Mouse (Mus musculus) embryonic facial prominence, embryonic 11.5 days (tissue): ENCODE measurements around the gene Usp40. TPM values are rescaled to one million over a fixed set of nuclear protein-coding genes. Genes with fewer than 3 reads are reported as not detected.

Experiments
- ATAC-seq: fragments of 200-750 bp; cut with Nextera tagmentation; replicated peaks from 2 replicates; pipeline ENCODE4 v1.8.0; 2017; ENCODE audit warnings: low read depth; ENCODE audit not compliant: insufficient number of reproducible peaks, low FRiP score, low TSS enrichment
- DNase-seq: peaks from one replicate; pipeline ENCODE4 v3.0.0-alpha.2; 2015; ENCODE audit warnings: low spot score
- H3K27ac ChIP-seq: fragments of 300-500 bp; sonication (generic); replicated peaks from 2 replicates; pipeline ENCODE4 v1.5.1; 2014; ENCODE audit warnings: mild to moderate bottlenecking, low read depth, low read length, control low read depth
- H3K27me3 ChIP-seq: fragments of 300-500 bp; sonication (generic); 2 replicates; pipeline ENCODE4 v1.6.1; 2014; ENCODE audit warnings: mild to moderate bottlenecking, low read length, moderate library complexity, mixed read lengths; ENCODE audit not compliant: control insufficient read depth, insufficient read depth
- H3K36me3 ChIP-seq: fragments of 300-500 bp; sonication (generic); replicated peaks from 2 replicates; pipeline ENCODE4 v1.6.1; 2014; ENCODE audit warnings: low read depth, mild to moderate bottlenecking, low read length, moderate library complexity, mixed read lengths; ENCODE audit not compliant: control insufficient read depth, insufficient read depth
- H3K4me1 ChIP-seq: fragments of 300-500 bp; sonication (generic); 2 replicates; pipeline ENCODE4 v1.6.1; 2014; ENCODE audit warnings: low read length, mixed read lengths; ENCODE audit not compliant: control insufficient read depth, insufficient read depth
- H3K4me2 ChIP-seq: fragments of 300-500 bp; sonication (generic); 2 replicates; pipeline ENCODE4 v1.6.1; 2014; ENCODE audit warnings: low read depth, mild to moderate bottlenecking, control low read depth, low read length, moderate library complexity
- H3K4me3 ChIP-seq: fragments of 300-500 bp; sonication (generic); 2 replicates; pipeline ENCODE4 v1.5.1; 2014; ENCODE audit warnings: low read depth, low read length, control low read depth
- H3K9ac ChIP-seq: fragments of 300-500 bp; sonication (generic); replicated peaks from 2 replicates; pipeline ENCODE4 v1.6.1; 2014; ENCODE audit warnings: mild to moderate bottlenecking, control low read depth, low read length
- H3K9me3 ChIP-seq: fragments of 300-500 bp; sonication (generic); replicated peaks from 2 replicates; pipeline ENCODE4 v1.6.1; 2016; ENCODE audit warnings: mild to moderate bottlenecking, low read length, inconsistent platforms, mixed read lengths; ENCODE audit not compliant: control insufficient read depth
- WGBS: fragments of 180-500 bp; shearing (Covaris S2); extraction: QIAGEN DNeasy Blood & Tissue Kit; methylation state at CpG from one replicate; pipeline ENCODE4 v1.1.7; 2014; 5-methylcytosine and 5-hydroxymethylcytosine counted together
- microRNA-seq: library from miRNA; unstranded; fragments of <30 nt; microRNA quantifications from one replicate; pipeline ENCODE4, GENCODE M21; 2016; ENCODE audit warnings: borderline number of aligned reads
- polyA plus RNA-seq: library from polyadenylated mRNA; unstranded; fragments of >200 nt; fragmentation: Nextera tagmentation; extraction: Ambion mirVana; gene quantifications from 2 replicates; pipeline ENCODE4 v1.2.1, GENCODE M21; 2014

The Usp40 gene
- polyA plus RNA-seq, 1 experiment from 2014 or later, result 34.6 TPM

- Histone ChIP-seq H3K9me3 (no peaks in the 10 kb centered on the region), H3K4me2 (no peak overlapping the region), H3K4me3 (no peak overlapping the region), H3K27ac (no peak overlapping the region), H3K9ac (no peak overlapping the region), H3K4me1 (no peaks in the 10 kb centered on the region), H3K36me3 (no peaks in the 10 kb centered on the region), H3K27me3 (no peaks in the 10 kb centered on the region)
- WGBS, result 89% methylated on average over 2 of the region's 2 CpGs
- no peak for ATAC-seq
- DNase-seq, result no peak
Measured at GRCm38 (mm10) chr1:87908006-87908405, 100.3 kb downstream of the Usp40 start.

GRCm38 (mm10) chr1:87906361-87906956, 101.9 kb downstream of the Usp40 start:
- Histone ChIP-seq H3K4me2 (no peak overlapping the region), H3K27ac (no peak overlapping the region), H3K36me3 (no peaks in the 10 kb centered on the region), H3K4me1 (no peaks in the 10 kb centered on the region), H3K4me3 (no peak overlapping the region), H3K9ac (no peak overlapping the region), H3K9me3 (no peaks in the 10 kb centered on the region), H3K27me3 (no peaks in the 10 kb centered on the region)
- ATAC-seq (no peak), DNase-seq (no peak)
- WGBS, result 89% methylated on average over 5 of the region's 5 CpGs

- H3K9ac ChIP-seq, result no peak overlapping the region
- H3K4me1 ChIP-seq, result no peaks in the 10 kb centered on the region
- H3K9me3 ChIP-seq, result no peaks in the 10 kb centered on the region
- H3K27me3 ChIP-seq, result no peaks in the 10 kb centered on the region
- no peak overlapping the region for H3K4me2 ChIP-seq
- H3K4me3 ChIP-seq, result no peak overlapping the region
- ATAC-seq (no peak), DNase-seq (no peak)
- H3K27ac ChIP-seq, result no peak overlapping the region
- H3K36me3 ChIP-seq, result no peaks in the 10 kb centered on the region
Measured at GRCm38 (mm10) chr1:87902186-87902585, 106.2 kb downstream of the Usp40 start.

GRCm38 (mm10) chr1:87900979-87901378, 107.4 kb downstream of the Usp40 start:
- Histone ChIP-seq H3K36me3 (no peaks in the 10 kb centered on the region), H3K27me3 (no peaks in the 10 kb centered on the region), H3K9me3 (no peaks in the 10 kb centered on the region), H3K4me3 (no peak overlapping the region), H3K27ac (no peak overlapping the region), H3K9ac (no peak overlapping the region), H3K4me1 (no peaks in the 10 kb centered on the region), H3K4me2 (no peak overlapping the region)
- 75% methylated on average over 6 of the region's 6 CpGs for WGBS
- ATAC-seq (no peak), DNase-seq (peak; percentile 3)

GRCm38 (mm10) chr1:87899701-87900100, 108.7 kb downstream of the Usp40 start:
- no peak overlapping the region for H3K4me2 ChIP-seq
- ATAC-seq (no peak), DNase-seq (no peak)
- H3K9ac ChIP-seq, result no peak overlapping the region
- WGBS, result 69% methylated on average over 2 of the region's 2 CpGs
- H3K4me3 ChIP-seq, result no peak overlapping the region
- no peak overlapping the region for H3K27ac ChIP-seq
- H3K36me3 ChIP-seq, result no peaks in the 10 kb centered on the region
- H3K9me3 ChIP-seq, result no peaks in the 10 kb centered on the region
- no peaks in the 10 kb centered on the region for H3K4me1 ChIP-seq
- no peaks in the 10 kb centered on the region for H3K27me3 ChIP-seq

GRCm38 (mm10) chr1:87896921-87897320, 111.4 kb downstream of the Usp40 start:
- no peak for DNase-seq
- H3K27me3 ChIP-seq, result no peaks in the 10 kb centered on the region
- no peak overlapping the region for H3K9ac ChIP-seq
- H3K9me3 ChIP-seq, result no peaks in the 10 kb centered on the region
- no peaks in the 10 kb centered on the region for H3K4me1 ChIP-seq
- WGBS, result 80% methylated on average over 2 of the region's 2 CpGs
- no peak overlapping the region for H3K27ac ChIP-seq
- no peak overlapping the region for H3K4me2 ChIP-seq
- ATAC-seq, result no peak
- no peaks in the 10 kb centered on the region for H3K36me3 ChIP-seq
- no peak overlapping the region for H3K4me3 ChIP-seq

Small RNA genes within 50 kb of the gene (microRNA-seq; reads per million reads assigned to microRNA genes)
- gene Gm25198, result not detected

Other genes starting within 250 kb of the Usp40 start
- gene Sag, start 204.9 kb downstream of the Usp40 start, polyA plus RNA-seq, result 2.0 and 2.3 TPM in 2 replicates
- 30.6 and 33.5 TPM in 2 replicates for gene Dgkd, start 155.3 kb downstream of the Usp40 start, polyA plus RNA-seq
- gene Ugt1a10, start 46.8 kb upstream of the Usp40 start, polyA plus RNA-seq, result not detected in 2 replicates
- not detected in 2 replicates for gene Ugt1a9, start 62.2 kb upstream of the Usp40 start, polyA plus RNA-seq
- not detected in 2 replicates for gene Ugt1a8, start 79.3 kb upstream of the Usp40 start, polyA plus RNA-seq
- 0.77 and 0.84 TPM in 2 replicates for gene Ugt1a7c, start 86.5 kb upstream of the Usp40 start, polyA plus RNA-seq
- not detected in 2 replicates for gene Ugt1a6b, start 94.7 kb upstream of the Usp40 start, polyA plus RNA-seq
- 0.48 and 0.56 TPM in 2 replicates for gene Ugt1a6a, start 126.3 kb upstream of the Usp40 start, polyA plus RNA-seq
- gene Ugt1a5, start 157.5 kb upstream of the Usp40 start, polyA plus RNA-seq, result 0.13 TPM in 1 of 2 replicates, not detected in the other
- gene Ugt1a2, start 192.1 kb upstream of the Usp40 start, polyA plus RNA-seq, result not detected in 2 replicates
- 12.0 and 16.3 TPM in 2 replicates for gene Dnajb3, start 197.2 kb upstream of the Usp40 start, polyA plus RNA-seq
- gene Ugt1a1, start 203.4 kb upstream of the Usp40 start, polyA plus RNA-seq, result not detected in 2 replicates
- 1.00 and 1.7 TPM in 2 replicates for gene Mroh2a, start 218.4 kb upstream of the Usp40 start, polyA plus RNA-seq